Mouse (Mus musculus): ENCODE results near the gene Fv1. TPM values are rescaled to one million over a fixed set of nuclear protein-coding genes. Genes with fewer than 3 reads are reported as not detected.
"Not testable (repeated sequence)": the region's sequence is repeated elsewhere in the genome, so short reads cannot be mapped to it uniquely, and the experiment has no call there.

Fv1 gene
- total RNA-seq (2014; fragmentation: Nextera tagmentation) = not detected in 2 replicates
- not detected in 2 replicates for total RNA-seq (2017)
- polyA plus RNA-seq (2012) = not detected in 2 replicates

GRCm38 (mm10) chr4:147868450-147869031, at the start of gene Fv1, which contains the start of gene Miip:
Gene Fv1, plus strand, starts transcription at chr4:147868979.
Gene Miip, minus strand, starts transcription at chr4:147868816.
- Histone ChIP-seq H3K36me3 (replicated peaks) (peaks cover 14% of the 10 kb centered on the region), H3K4me3 (ENCODE audit: low read depth, low read length) (no peak within 1 kb of the TSS), H3K9me3 (replicated peaks) (peaks cover 17% of the 10 kb centered on the region), H3K27me3 (ENCODE audit: insufficient read depth, low read length) (no peaks in the 10 kb centered on the region), H3K4me1 (ENCODE audit: insufficient read depth, low read depth, low read length) (no peaks in the 10 kb centered on the region)
- no peak for ATAC-seq (ENCODE audit: extremely low read depth, insufficient number of reproducible peaks, low FRiP score, poor library complexity, severe bottlenecking)
- no peak for DNase-seq (ENCODE audit: low spot score)
- TF ChIP-seq GATA1 (IDR thresholded peaks at IDR 0.05; ENCODE audit: borderline replicate concordance, low read length) (no peak), GATA2 (IDR thresholded peaks at IDR 0.05; ENCODE audit: borderline replicate concordance, low read depth, low read length) (no peak)

- H3K27me3 ChIP-seq (ENCODE audit: insufficient read depth, low read length); H3K36me3 ChIP-seq (replicated peaks); H3K4me3 ChIP-seq (ENCODE audit: low read depth, low read length); DNase-seq (ENCODE audit: low spot score); ATAC-seq (ENCODE audit: extremely low read depth, insufficient number of reproducible peaks, low FRiP score, poor library complexity, severe bottlenecking); H3K4me1 ChIP-seq (ENCODE audit: insufficient read depth, low read depth, low read length): not testable (repeated sequence)
- peaks cover 21% of the 10 kb centered on the region for H3K9me3 ChIP-seq (replicated peaks)
Measured at GRCm38 (mm10) chr4:147819659-147820058, 49.1 kb upstream of the Fv1 start.

- not testable (repeated sequence) for H3K4me1 ChIP-seq (ENCODE audit: insufficient read depth, low read depth, low read length); H3K4me3 ChIP-seq (ENCODE audit: low read depth, low read length); ATAC-seq (ENCODE audit: extremely low read depth, insufficient number of reproducible peaks, low FRiP score, poor library complexity, severe bottlenecking); H3K36me3 ChIP-seq (replicated peaks); H3K27me3 ChIP-seq (ENCODE audit: insufficient read depth, low read length); DNase-seq (ENCODE audit: low spot score)
- H3K9me3 ChIP-seq (replicated peaks) = peaks cover 32% of the 10 kb centered on the region
Measured at GRCm38 (mm10) chr4:147821414-147821813, 47.4 kb upstream of the Fv1 start.

- H3K4me3 ChIP-seq (ENCODE audit: low read depth, low read length) = no peak overlapping the region
- DNase-seq (ENCODE audit: low spot score) (no peak), ATAC-seq (ENCODE audit: extremely low read depth, insufficient number of reproducible peaks, low FRiP score, poor library complexity, severe bottlenecking) (no peak)
- H3K36me3 ChIP-seq (replicated peaks) = peaks cover 24% of the 10 kb centered on the region
- H3K4me1 ChIP-seq (ENCODE audit: insufficient read depth, low read depth, low read length) = no peaks in the 10 kb centered on the region
- H3K27me3 ChIP-seq (ENCODE audit: insufficient read depth, low read length) = no peaks in the 10 kb centered on the region
- TF ChIP-seq POLR2AphosphoS5 (IDR thresholded peaks at IDR 0.05; ENCODE audit: insufficient replicate concordance, low read depth, low read length) = no peak
- no peak for TF ChIP-seq CTCF (IDR thresholded peaks at IDR 0.05; ENCODE audit: low read depth, low read length)
- TF ChIP-seq GATA2 (IDR thresholded peaks at IDR 0.05; ENCODE audit: borderline replicate concordance, low read depth, low read length) = no peak
- no peak for TF ChIP-seq TAL1 (conservative IDR thresholded peaks at IDR 0.05; ENCODE audit: low read depth, low read length)
- TF ChIP-seq GATA1 (IDR thresholded peaks at IDR 0.05; ENCODE audit: borderline replicate concordance, low read length) = no peak
- H3K9me3 ChIP-seq (replicated peaks) = peaks cover 32% of the 10 kb centered on the region
Measured at GRCm38 (mm10) chr4:147824389-147824788, 44.4 kb upstream of the Fv1 start.

- DNase-seq (ENCODE audit: low spot score); H3K9me3 ChIP-seq (replicated peaks); H3K27me3 ChIP-seq (ENCODE audit: insufficient read depth, low read length); ATAC-seq (ENCODE audit: extremely low read depth, insufficient number of reproducible peaks, low FRiP score, poor library complexity, severe bottlenecking); H3K4me3 ChIP-seq (ENCODE audit: low read depth, low read length); H3K4me1 ChIP-seq (ENCODE audit: insufficient read depth, low read depth, low read length): not testable (repeated sequence)
- H3K36me3 ChIP-seq (replicated peaks) = peaks cover 18% of the 10 kb centered on the region
Measured at GRCm38 (mm10) chr4:147839282-147839681, 29.5 kb upstream of the Fv1 start.

- TF ChIP-seq POLR2AphosphoS5 (IDR thresholded peaks at IDR 0.05; ENCODE audit: insufficient replicate concordance, low read depth, low read length) = no peak
- H3K4me1 ChIP-seq (ENCODE audit: insufficient read depth, low read depth, low read length) = peaks cover 4% of the 10 kb centered on the region
- peaks cover 22% of the 10 kb centered on the region for H3K36me3 ChIP-seq (replicated peaks)
- ATAC-seq (ENCODE audit: extremely low read depth, insufficient number of reproducible peaks, low FRiP score, poor library complexity, severe bottlenecking) = no peak
- no peak for DNase-seq (ENCODE audit: low spot score)
- H3K4me3 ChIP-seq (ENCODE audit: low read depth, low read length) = no peak overlapping the region
- H3K27me3 ChIP-seq (ENCODE audit: insufficient read depth, low read length) = no peaks in the 10 kb centered on the region
- no peaks in the 10 kb centered on the region for H3K9me3 ChIP-seq (replicated peaks)
Measured at GRCm38 (mm10) chr4:147842871-147843270, 25.9 kb upstream of the Fv1 start.

- H3K4me3 ChIP-seq (ENCODE audit: low read depth, low read length) = peak within 1 kb of the TSS; percentile 82
- peaks cover 19% of the 10 kb centered on the region for H3K4me1 ChIP-seq (ENCODE audit: insufficient read depth, low read depth, low read length)
- peak; percentile 69 for ATAC-seq (ENCODE audit: extremely low read depth, insufficient number of reproducible peaks, low FRiP score, poor library complexity, severe bottlenecking)
- no peaks in the 10 kb centered on the region for H3K9me3 ChIP-seq (replicated peaks)
- TF ChIP-seq GATA2 (IDR thresholded peaks at IDR 0.05; ENCODE audit: borderline replicate concordance, low read depth, low read length) (no peak), POLR2AphosphoS5 (IDR thresholded peaks at IDR 0.05; ENCODE audit: insufficient replicate concordance, low read depth, low read length) (no peak), TAL1 (conservative IDR thresholded peaks at IDR 0.05; ENCODE audit: low read depth, low read length) (no peak), GATA1 (IDR thresholded peaks at IDR 0.05; ENCODE audit: borderline replicate concordance, low read length) (no peak), CTCF (IDR thresholded peaks at IDR 0.05; ENCODE audit: low read depth, low read length) (no peak)
- peak; percentile 39 for DNase-seq (ENCODE audit: low spot score)
- H3K36me3 ChIP-seq (replicated peaks) = peaks cover 21% of the 10 kb centered on the region
- H3K27me3 ChIP-seq (ENCODE audit: insufficient read depth, low read length) = no peaks in the 10 kb centered on the region
Measured at GRCm38 (mm10) chr4:147847614-147848583, 20.9 kb upstream of the Fv1 start, which contains the start of gene Zfp933. Gene Zfp933, minus strand, starts transcription at chr4:147848366.

Data from G1E (cell line).